In genomic region chr10:79925785-79926490, GRCm38 (mm10) we compare ENCODE assay signal across 8 mouse cellular contexts. TPM values are rescaled to one million over a fixed set of nuclear protein-coding genes. Genes with fewer than 3 reads are reported as not detected.
A peak's percentile ranks its signal among the peaks of the same experiment; 100 is the strongest.
DNase-seq lines count a peak whose midpoint lies in the region; ATAC-seq and TF ChIP-seq lines count a peak whose summit lies in the region.

No protein-coding gene starts in this region.

- peak overlapping the region; percentile 99 for H3K4me3 ChIP-seq in heart, embryonic 10.5 days
- peak overlapping the region; percentile 55 for H3K4me3 ChIP-seq in C2C12 (ENCODE audit: insufficient read depth, poor library complexity, severe bottlenecking)
- peak overlapping the region; percentile 82 for H3K4me3 ChIP-seq in erythroblast, embryonic 14.5 days (replicated peaks)
- H3K4me3 ChIP-seq in limb, embryonic 15.5 days, result peak overlapping the region; percentile 96
- H3K4me3 ChIP-seq in stomach, embryonic 15.5 days (replicated peaks), result peak overlapping the region; percentile 99

- peaks cover 33% of the 10 kb centered on the region for H3K27me3 ChIP-seq in heart, embryonic 10.5 days (ENCODE audit: insufficient read depth, poor library complexity, severe bottlenecking)
- H3K27me3 ChIP-seq in C2C12 (ENCODE audit: control insufficient read depth, insufficient read depth, insufficient read length), result peaks cover 10% of the 10 kb centered on the region
- H3K27me3 ChIP-seq in erythroblast, embryonic 14.5 days (ENCODE audit: control insufficient read depth), result peaks cover 30% of the 10 kb centered on the region
- H3K27me3 ChIP-seq in limb, embryonic 15.5 days, result peaks cover 29% of the 10 kb centered on the region
- H3K27me3 ChIP-seq in stomach, embryonic 15.5 days (replicated peaks), result peaks cover 21% of the 10 kb centered on the region

- H3K9me3 ChIP-seq in heart, embryonic 10.5 days, result no peaks in the 10 kb centered on the region
- peaks cover 8% of the 10 kb centered on the region for H3K9me3 ChIP-seq in erythroblast, embryonic 14.5 days (ENCODE audit: control insufficient read depth, low read length)
- no peaks in the 10 kb centered on the region for H3K9me3 ChIP-seq in limb, embryonic 15.5 days
- H3K9me3 ChIP-seq in stomach, embryonic 15.5 days, result no peaks in the 10 kb centered on the region

- ATAC-seq in limb, embryonic 15.5 days (ENCODE audit: insufficient number of reproducible peaks, low FRiP score, low TSS enrichment, low read depth), result no peak
- ATAC-seq in stomach, embryonic 15.5 days (ENCODE audit: insufficient read depth, low FRiP score, low read depth), result no peak

- WGBS in heart, embryonic 10.5 days, result 8% methylated on average over 15 of the region's 15 CpGs
- 7% methylated on average over 15 of the region's 15 CpGs for WGBS in limb, embryonic 15.5 days
- WGBS in stomach, embryonic 15.5 days, result 9% methylated on average over 14 of the region's 15 CpGs

- no peaks in the 10 kb centered on the region for H3K79me3 ChIP-seq in C2C12 (ENCODE audit: low read depth)

- H3K36me3 ChIP-seq in heart, embryonic 10.5 days, result peaks cover 7% of the 10 kb centered on the region
- H3K36me3 ChIP-seq in C2C12 (ENCODE audit: control insufficient read depth, insufficient read depth), result no peaks in the 10 kb centered on the region
- H3K36me3 ChIP-seq in erythroblast, embryonic 14.5 days (ENCODE audit: control insufficient read depth), result peaks cover 7% of the 10 kb centered on the region
- H3K36me3 ChIP-seq in limb, embryonic 15.5 days, result peaks cover 5% of the 10 kb centered on the region
- no peaks in the 10 kb centered on the region for H3K36me3 ChIP-seq in stomach, embryonic 15.5 days

- peak overlapping the region; percentile 99 for H3K27ac ChIP-seq in heart, embryonic 10.5 days
- H3K27ac ChIP-seq in limb, embryonic 15.5 days, result peak overlapping the region; percentile 95
- peak overlapping the region; percentile 97 for H3K27ac ChIP-seq in stomach, embryonic 15.5 days

- H3K79me2 ChIP-seq in C2C12 (ENCODE audit: control insufficient read depth, insufficient read depth), result no peaks in the 10 kb centered on the region

- H3K9ac ChIP-seq in limb, embryonic 15.5 days, result peak overlapping the region; percentile 85
- peak overlapping the region; percentile 54; the same call in 1 of the 2 replicates for H3K9ac ChIP-seq in stomach, embryonic 15.5 days

- H3K4me1 ChIP-seq in heart, embryonic 10.5 days, result peaks cover 52% of the 10 kb centered on the region
- peaks cover 58% of the 10 kb centered on the region for H3K4me1 ChIP-seq in erythroblast, embryonic 14.5 days (ENCODE audit: control insufficient read depth)
- peaks cover 58% of the 10 kb centered on the region for H3K4me1 ChIP-seq in limb, embryonic 15.5 days
- H3K4me1 ChIP-seq in stomach, embryonic 15.5 days, result peaks cover 28% of the 10 kb centered on the region

- H3ac ChIP-seq in C2C12 (ENCODE audit: control insufficient read depth, insufficient read length, low read depth), result peak overlapping the region; percentile 50

- DNase-seq in heart, embryonic 10.5 days (ENCODE audit: low spot score), result no peak
- DNase-seq in heart, adult 11 months, result no peak
- DNase-seq in adrenal gland, postnatal 25 days, result no peak
- no peak for DNase-seq in embryo, embryonic 10 days (ENCODE audit: low spot score)

- TF ChIP-seq CTCF in C2C12 (IDR thresholded peaks at IDR 0.05; ENCODE audit: control insufficient read depth, insufficient read depth, insufficient read length), result no peak

- H3K4me2 ChIP-seq in limb, embryonic 15.5 days, result peak overlapping the region; percentile 93
- H3K4me2 ChIP-seq in stomach, embryonic 15.5 days, result peak overlapping the region; percentile 92

TF ChIP-seq in C2C12, 6 proteins besides CTCF, POLR2A, EP300 and RAD21:
- no peak for TF ChIP-seq USF1 (IDR thresholded peaks at IDR 0.05; ENCODE audit: low read depth)
- TF ChIP-seq CEBPB (IDR thresholded peaks at IDR 0.05; ENCODE audit: low read depth), result no peak
- no peak for TF ChIP-seq MAX (IDR thresholded peaks at IDR 0.05)
- no peak for TF ChIP-seq MYOD1 (IDR thresholded peaks at IDR 0.05; ENCODE audit: control insufficient read depth, insufficient read length, low read depth)
- no peak for TF ChIP-seq MYOG (IDR thresholded peaks at IDR 0.05; ENCODE audit: control insufficient read depth, extremely low read depth, insufficient read length)
- TF ChIP-seq FOSL1 (IDR thresholded peaks at IDR 0.05; ENCODE audit: insufficient read depth, low read length, poor library complexity, severe bottlenecking), result no peak

RNA-seq across cellular contexts. Expression of gene Arid3a, which starts 0.9 kb away (rescaled TPM):
- 12.5 and 16.4 TPM in 2 replicates for polyA plus RNA-seq in heart, embryonic 10.5 days (2016; fragmentation: Nextera tagmentation; extraction: Ambion mirVana)
- 0.74 TPM for polyA plus RNA-seq in C2C12 (2012; fragmentation: generic; extraction: Trizol)
- 1.0 and 1.4 TPM in 2 replicates for polyA plus RNA-seq in erythroblast, embryonic 14.5 days (2012)
- polyA plus RNA-seq in limb, embryonic 15.5 days (2015; fragmentation: Nextera tagmentation; extraction: Ambion mirVana), result 5.7 and 7.4 TPM in 2 replicates
- polyA plus RNA-seq in stomach, embryonic 15.5 days (2015; fragmentation: Nextera tagmentation; extraction: Ambion mirVana), result 9.8 and 10.0 TPM in 2 replicates
- total RNA-seq in adrenal gland, postnatal 25 days (2021), result 5.2 and 5.8 TPM in 2 replicates

RNA-seq across cellular contexts. Expression of gene R3hdm4, which starts 4.9 kb away (rescaled TPM):
- 88.7 and 96.0 TPM in 2 replicates for polyA plus RNA-seq in heart, embryonic 10.5 days (2016; fragmentation: Nextera tagmentation; extraction: Ambion mirVana)
- polyA plus RNA-seq in C2C12 (2012; fragmentation: generic; extraction: Trizol), result 46.7 TPM
- polyA plus RNA-seq in erythroblast, embryonic 14.5 days (2012), result 9.9 and 13.0 TPM in 2 replicates
- 159 and 161 TPM in 2 replicates for polyA plus RNA-seq in limb, embryonic 15.5 days (2015; fragmentation: Nextera tagmentation; extraction: Ambion mirVana)
- polyA plus RNA-seq in stomach, embryonic 15.5 days (2015; fragmentation: Nextera tagmentation; extraction: Ambion mirVana), result 137 and 140 TPM in 2 replicates
- 85.5 and 98.9 TPM in 2 replicates for total RNA-seq in adrenal gland, postnatal 25 days (2021)

RNA-seq across cellular contexts. Expression of gene Kiss1r, which starts 9.2 kb away (rescaled TPM):
- polyA plus RNA-seq in heart, embryonic 10.5 days (2016; fragmentation: Nextera tagmentation; extraction: Ambion mirVana), result 0.31 and 0.33 TPM in 2 replicates
- polyA plus RNA-seq in C2C12 (2012; fragmentation: generic; extraction: Trizol), result 0.13 TPM
- 0.01 TPM in 1 of 2 replicates, not detected in the other for polyA plus RNA-seq in erythroblast, embryonic 14.5 days (2012)
- 1.0 and 1.2 TPM in 2 replicates for polyA plus RNA-seq in limb, embryonic 15.5 days (2015; fragmentation: Nextera tagmentation; extraction: Ambion mirVana)
- polyA plus RNA-seq in stomach, embryonic 15.5 days (2015; fragmentation: Nextera tagmentation; extraction: Ambion mirVana), result 0.83 and 0.94 TPM in 2 replicates
- 1.1 and 2.3 TPM in 2 replicates for total RNA-seq in adrenal gland, postnatal 25 days (2021)

RNA-seq across cellular contexts. Expression of gene Gm26602, which starts 15.3 kb away (rescaled TPM):
- 1.4 and 4.0 TPM in 2 replicates for polyA plus RNA-seq in heart, embryonic 10.5 days (2016; fragmentation: Nextera tagmentation; extraction: Ambion mirVana)
- polyA plus RNA-seq in C2C12 (2012; fragmentation: generic; extraction: Trizol), result not detected
- 0.21 TPM in 1 of 2 replicates, not detected in the other for polyA plus RNA-seq in erythroblast, embryonic 14.5 days (2012)
- polyA plus RNA-seq in limb, embryonic 15.5 days (2015; fragmentation: Nextera tagmentation; extraction: Ambion mirVana), result not detected in 2 replicates
- polyA plus RNA-seq in stomach, embryonic 15.5 days (2015; fragmentation: Nextera tagmentation; extraction: Ambion mirVana), result 4.4 and 13.3 TPM in 2 replicates
- total RNA-seq in adrenal gland, postnatal 25 days (2021), result not detected in 2 replicates

RNA-seq across cellular contexts. Expression of gene Med16, which starts 17.2 kb away (rescaled TPM):
- 51.9 and 54.4 TPM in 2 replicates for polyA plus RNA-seq in heart, embryonic 10.5 days (2016; fragmentation: Nextera tagmentation; extraction: Ambion mirVana)
- 32.5 TPM for polyA plus RNA-seq in C2C12 (2012; fragmentation: generic; extraction: Trizol)
- polyA plus RNA-seq in erythroblast, embryonic 14.5 days (2012), result 4.1 and 4.9 TPM in 2 replicates
- polyA plus RNA-seq in limb, embryonic 15.5 days (2015; fragmentation: Nextera tagmentation; extraction: Ambion mirVana), result 35.4 and 37.7 TPM in 2 replicates
- polyA plus RNA-seq in stomach, embryonic 15.5 days (2015; fragmentation: Nextera tagmentation; extraction: Ambion mirVana), result 43.6 and 47.8 TPM in 2 replicates
- total RNA-seq in adrenal gland, postnatal 25 days (2021), result 36.0 and 49.2 TPM in 2 replicates
